Mouse (Mus musculus) right cerebral cortex, postnatal 4 days (tissue): ENCODE results near the gene Gpr171.
"Not testable (repeated sequence)": the region's sequence is repeated elsewhere in the genome, so short reads cannot be mapped to it uniquely, and the experiment has no call there.

Experiments used
- DNase-seq: peaks from one replicate; pipeline ENCODE4 v3.0.0-alpha.2; 2022

The Gpr171 gene

DNA sequence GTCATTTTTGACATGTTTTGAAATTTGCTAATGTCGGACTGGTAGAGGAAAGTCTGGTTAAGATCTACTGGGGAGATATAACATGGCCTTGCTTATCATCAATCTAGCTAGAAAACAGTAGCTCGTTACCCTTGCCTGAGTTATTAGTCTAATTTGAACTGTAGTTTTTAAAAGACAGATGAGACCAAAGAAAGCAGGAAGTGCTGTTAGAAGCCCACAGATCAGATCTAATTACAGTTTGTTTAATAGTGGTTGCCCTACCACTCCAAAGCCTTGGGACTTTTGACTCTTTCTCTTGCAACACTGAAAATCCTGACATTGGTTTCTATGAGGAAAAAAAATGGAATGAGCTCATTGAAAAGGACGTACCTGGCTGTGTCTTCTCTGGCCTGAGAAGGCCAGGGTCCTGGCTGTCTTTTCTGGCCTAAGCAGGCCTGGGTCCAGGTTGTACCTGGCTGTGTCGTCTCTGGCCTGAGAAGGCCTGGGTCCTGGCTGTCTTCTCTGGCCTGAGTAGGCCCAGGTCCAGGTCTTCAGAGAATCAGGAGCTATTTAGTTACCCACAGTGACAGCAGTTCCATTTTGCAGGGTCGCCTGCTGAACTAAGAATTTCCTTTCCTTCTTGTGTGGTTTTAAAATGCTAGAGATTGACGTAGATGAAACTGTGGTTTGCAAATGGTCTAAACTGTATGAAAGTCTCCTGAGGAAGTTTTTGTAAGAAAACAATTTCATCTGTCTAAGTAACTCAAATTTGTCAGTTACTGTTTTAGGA is at the start of gene Gpr171:
Gene Gpr171, minus strand, starts transcription at position 604 of the 769 bp plus-strand sequence.
- DNase-seq = no peak

DNA sequence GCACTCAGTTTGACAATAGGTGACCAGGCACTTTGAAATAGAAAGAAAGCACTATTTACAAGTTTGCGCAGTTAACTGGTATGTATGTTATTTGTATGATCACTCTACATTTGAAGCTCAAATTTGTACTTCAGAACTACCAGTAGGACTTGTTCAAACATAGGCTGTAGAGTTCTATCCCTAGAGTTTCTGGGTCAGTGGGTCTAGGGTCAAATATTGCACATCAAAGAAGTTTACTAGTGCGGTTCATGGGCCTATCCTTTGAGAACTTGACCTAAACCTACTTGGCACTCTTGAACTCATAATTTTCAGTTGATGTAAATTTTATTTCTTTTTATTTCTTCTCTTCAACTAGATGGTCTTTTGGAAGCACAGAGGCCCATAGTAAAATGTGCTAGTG is 49.0 kb upstream of the Gpr171 start:
- no peak for DNase-seq

DNA sequence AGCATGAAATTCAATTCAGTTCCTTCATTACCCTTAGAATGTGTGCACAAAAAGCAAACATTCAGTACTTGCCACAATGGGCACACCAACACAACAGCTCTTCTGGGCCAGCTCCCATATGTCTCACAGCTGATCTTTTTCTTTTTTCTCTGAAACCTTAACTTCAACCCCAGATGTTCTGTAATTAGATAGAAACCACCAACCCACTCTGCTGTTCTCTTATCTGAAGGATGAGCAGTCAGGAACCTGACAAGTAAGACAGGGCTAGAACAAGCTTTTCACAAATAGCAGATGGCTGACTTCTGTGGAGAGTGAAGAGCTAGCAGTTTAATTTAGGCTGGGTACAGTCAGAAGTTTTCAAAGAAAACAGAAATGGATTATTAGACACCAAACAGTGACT is 48.0 kb upstream of the Gpr171 start:
- DNase-seq = no peak

DNA sequence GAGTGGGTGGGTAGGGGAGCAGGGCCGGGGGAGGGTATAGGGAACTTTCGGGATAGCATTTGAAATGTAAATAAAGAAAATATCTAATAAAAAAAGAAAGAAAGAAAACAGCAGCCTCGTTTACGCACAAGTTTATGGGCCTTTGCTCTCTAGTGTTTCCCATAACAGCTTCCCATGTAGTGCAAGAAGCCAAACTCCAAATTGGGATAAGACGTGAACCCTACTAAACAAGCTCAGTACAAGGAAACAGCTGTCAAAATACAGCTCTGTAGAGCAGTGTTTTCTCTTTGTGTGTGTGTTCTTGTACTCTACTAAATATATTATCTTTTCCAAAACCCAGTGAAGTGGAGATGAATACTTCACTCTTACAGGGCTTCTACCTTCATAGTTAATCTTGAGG is 43.6 kb upstream of the Gpr171 start:
- no peak for DNase-seq

DNA sequence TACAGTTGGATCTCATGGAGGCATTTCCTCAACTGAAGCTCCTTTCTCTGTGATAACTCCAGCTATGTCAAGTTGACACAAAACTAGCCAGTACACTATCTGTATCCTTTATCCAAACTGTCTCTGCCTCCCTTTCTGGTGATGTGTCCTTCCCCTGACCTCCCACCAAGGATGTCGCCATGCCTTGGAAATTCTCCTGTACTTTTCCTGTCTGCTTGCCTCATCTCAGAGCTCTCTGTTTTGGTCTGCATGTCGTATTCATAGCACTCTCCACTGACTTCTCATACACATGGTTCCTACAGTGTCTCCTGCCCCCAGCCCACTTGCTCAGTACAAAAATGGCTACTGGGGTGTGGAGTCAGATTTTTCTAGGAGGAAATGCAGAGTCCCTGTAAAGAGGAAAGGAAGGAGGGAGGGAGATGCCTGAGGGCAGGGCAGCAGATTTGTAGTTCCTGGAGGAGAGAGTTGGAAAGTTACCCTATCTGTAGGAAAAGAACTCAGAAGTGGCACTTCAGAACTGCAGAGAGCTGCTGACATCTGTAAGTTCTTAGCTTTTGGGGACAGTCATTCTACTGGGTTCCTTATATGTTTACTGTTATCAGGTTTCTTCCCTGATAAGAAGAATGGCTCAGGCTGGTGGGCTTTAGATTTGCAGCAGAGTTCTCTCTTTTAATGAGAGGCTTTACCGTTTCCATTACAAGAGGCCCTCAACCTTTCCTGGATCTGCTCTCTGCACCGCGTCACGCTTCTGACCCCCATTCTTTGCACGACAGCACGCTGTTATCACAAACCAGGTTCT is 40.1 kb upstream of the Gpr171 start:
- DNase-seq = no peak

DNA sequence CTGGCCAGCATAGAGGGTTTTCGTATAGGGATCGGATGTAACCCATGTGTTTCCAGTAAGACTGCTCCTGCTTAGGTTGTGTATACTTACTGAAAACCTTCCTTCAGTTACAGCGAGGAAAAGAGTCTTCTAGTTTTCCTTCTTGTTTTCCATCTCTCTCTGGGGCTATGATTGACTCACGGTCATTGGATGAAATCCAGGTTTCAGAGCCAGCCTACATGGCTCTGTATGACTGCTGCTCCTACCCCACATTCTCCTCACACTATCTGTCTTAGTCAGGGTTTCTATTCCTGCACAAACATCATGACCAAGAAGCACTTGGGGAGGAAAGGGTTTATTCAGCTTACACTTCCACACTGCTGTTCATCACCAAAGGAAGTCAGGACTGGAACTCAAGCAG is 39.3 kb upstream of the Gpr171 start:
- not testable (repeated sequence) for DNase-seq

DNA sequence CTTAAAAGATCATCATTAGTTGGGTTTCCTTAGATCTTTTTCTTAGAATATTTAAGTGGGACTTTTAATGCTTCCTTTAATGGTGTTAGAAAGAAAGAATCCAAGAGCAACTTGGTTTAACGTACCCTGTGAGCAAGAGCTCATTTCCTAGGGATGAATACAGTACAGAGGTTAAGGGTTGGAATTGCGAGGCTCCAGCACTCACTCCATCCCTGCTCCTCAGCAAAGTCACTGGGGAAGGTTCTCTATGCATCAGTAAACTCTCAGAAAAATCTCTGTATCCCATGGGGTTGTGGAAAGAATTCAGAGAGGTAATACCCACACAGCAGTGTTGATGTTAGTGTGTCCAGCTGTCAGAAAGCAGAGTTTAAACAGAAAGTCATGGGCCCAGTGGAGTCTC is 38.5 kb upstream of the Gpr171 start:
- DNase-seq = no peak

DNA sequence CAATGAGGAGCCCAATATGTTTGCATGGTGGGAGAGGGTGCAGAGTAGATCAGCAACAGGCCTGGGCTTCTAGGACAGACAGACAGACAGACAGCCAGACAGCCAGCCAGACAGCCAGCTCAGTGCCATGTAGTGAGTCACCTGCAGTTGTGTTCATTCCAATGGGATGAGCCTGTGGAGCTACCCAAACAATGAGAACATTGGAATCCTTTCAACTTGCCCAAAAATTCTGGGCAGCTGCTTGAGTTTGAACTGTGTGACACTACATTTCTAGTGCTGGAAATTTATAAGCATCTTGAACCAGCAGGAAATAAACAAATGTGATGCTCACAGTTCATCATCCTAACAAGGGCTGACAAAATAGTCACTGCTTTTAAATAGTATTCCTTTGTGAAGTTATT is 38.0 kb upstream of the Gpr171 start:
- no peak for DNase-seq

DNA sequence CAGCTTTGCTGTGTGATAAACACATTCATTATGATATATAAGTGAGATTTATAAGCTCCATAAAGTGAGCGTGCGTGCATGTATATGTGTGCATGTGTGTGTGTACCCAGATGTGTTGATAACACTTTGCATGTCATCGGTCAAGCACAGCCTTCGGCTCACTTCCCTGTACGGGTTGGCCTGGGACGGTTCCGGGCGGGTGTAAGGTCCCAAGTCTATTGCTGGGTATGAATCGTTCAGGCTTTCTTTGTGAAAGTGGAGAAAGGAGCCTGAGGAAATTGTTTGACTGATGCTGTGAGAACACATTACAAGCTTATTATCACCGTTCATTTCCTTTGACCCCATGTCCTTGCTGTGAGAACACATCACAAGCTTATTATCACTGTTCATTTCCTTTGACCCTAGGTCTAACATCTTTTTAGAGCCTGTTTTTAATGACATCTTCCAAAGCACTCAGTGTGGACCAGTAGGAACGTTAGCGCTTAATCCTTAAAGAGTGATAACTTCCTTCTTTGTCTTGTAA is 37.4 kb upstream of the Gpr171 start:
- no peak for DNase-seq

DNA sequence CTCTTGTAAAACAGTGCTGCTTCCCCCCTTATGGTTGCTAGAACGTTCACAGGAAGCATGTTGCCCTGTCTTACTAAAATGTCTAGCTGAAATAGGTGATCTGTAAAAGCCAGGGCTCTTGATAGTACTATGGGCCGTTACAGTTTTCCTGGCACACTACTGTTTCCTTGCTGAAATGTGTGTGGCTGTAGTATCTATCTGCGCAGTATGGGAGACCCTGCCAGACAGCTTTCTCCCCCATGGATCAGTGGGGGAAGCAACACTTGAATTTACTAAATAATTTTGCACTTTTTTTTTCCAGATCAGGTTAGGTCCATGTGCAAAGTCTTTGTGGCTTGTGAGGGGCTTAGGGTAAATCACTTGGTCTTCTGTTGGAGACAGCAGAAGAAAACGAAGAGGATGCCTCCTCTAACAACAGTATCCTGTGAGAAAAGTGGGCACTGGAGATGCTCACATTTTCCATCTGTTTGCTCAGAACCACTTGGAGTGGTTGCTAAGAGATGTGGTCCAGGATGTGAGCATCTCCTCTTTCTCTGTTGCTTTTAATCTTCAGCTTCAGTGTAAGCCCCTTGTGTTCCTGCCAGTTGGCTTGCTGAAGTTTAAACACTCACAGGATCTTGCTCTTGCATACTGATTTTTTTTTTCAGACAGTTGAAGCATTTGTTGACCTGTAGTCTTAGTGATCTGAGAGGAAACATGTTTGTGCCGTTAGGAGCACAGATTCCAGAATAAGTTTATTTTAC is 34.5 kb upstream of the Gpr171 start:
- no peak for DNase-seq

DNA sequence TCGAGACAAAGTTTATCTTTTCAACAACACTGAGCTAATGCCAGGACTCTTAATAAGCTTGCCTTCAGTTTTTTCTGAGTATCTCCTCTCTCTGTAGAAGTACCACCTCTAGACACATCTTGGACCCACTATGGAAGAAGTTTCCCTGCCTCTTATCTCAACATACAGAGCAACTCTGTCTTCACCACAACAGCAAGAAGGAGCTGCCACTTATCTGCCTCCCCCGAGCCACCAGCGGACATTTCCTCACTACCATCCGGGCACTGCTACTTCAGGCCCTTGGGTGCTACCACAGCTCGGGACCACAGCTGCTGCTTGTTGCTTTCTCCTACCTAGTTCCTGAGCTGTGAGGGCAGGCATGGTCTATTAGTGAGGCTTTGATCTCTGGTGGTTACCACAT is 31.6 kb upstream of the Gpr171 start:
- no peak for DNase-seq

DNA sequence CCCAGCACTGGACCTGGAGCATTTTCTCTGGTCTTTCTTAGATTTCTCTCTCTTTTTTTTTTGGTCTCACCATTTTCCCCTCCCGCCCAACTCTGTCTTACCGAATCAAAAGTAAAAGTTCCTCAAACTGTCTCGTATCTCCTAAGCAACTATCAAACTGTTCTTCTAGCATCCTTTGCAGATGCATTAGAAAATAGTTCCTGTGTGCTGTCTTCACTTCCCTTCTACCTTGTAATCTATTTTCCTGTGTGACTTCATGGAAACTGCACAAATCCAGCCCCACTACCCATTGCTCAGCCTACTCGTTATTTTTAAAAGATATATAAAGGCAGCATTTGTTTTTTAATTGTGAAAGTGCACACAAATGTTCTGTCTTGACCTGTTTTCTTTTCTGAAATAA is 30.3 kb upstream of the Gpr171 start:
- no peak for DNase-seq

DNA sequence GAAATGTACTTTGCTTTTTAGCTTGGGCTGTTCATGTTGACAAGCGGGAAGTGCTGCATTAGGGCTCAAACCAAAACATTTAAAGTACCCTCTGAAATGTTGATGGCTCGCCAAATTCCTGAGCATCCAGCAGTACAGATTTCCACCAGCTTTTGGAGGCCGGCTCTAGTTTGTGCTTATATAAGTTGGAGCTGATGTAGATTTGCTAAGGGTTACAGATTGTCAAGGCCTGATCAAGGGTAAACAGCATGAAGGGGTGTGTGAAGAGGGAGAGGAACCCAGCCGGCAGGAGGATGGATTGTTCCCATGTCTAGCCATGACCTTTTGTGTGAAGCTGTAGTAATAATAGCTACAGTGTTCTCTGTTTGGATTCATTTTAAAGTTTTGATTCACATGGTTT is 29.5 kb upstream of the Gpr171 start:
- DNase-seq = no peak

DNA sequence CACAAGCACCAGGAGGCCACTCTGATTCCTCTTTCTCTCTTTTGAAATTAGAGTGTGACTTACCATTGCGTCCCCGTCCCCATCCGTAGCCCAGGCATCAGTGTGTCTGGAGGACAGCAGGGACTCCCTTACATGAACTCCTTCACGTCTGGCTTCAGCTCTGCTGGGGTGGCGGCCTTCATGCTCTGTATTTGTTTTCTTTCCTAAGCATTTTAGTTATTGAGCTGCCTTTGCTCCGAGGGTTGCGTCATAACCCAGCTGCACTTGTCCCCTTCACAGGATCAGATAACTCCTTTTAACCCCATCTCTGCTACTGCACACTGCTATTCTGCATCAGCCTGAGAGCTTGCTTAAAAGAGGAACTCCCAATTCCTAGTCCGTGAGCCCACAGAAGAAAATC is 28.8 kb upstream of the Gpr171 start:
- no peak for DNase-seq

DNA sequence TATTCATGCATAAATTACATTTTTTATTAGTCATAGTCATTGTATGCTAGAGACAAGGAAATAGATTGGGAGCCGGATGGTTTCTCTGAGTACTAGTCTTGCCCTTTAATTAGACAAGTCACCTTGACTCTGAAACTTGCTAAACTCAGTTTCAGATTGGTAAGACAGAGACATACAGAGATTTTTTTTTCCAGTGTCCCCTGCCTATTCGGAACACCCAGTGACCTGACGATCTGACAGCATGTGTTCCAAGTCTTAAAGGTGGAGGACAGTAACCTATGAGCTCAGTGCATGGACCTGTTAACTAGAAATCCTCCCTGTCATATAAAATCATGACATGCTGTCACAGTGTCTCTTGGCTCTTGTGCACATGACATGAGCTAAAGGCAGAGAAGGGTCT is 27.9 kb upstream of the Gpr171 start:
- no peak for DNase-seq

DNA sequence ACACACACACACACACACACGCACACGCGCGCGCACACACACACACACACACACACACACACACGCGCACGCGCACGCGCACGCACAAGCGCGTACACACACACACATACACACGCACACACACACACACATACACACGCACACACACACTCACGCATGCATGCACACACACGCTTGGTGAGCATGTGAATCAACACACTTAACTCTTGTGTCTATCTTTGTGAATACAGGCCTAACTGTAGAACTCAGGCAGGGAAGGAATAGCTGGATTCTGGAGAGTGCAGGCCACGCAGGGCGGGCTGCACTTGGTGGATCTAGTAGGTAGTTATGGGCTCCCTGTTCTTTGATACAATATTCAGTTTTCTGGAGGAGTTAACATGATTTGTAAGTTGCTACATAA is 27.1 kb upstream of the Gpr171 start:
- no peak for DNase-seq

DNA sequence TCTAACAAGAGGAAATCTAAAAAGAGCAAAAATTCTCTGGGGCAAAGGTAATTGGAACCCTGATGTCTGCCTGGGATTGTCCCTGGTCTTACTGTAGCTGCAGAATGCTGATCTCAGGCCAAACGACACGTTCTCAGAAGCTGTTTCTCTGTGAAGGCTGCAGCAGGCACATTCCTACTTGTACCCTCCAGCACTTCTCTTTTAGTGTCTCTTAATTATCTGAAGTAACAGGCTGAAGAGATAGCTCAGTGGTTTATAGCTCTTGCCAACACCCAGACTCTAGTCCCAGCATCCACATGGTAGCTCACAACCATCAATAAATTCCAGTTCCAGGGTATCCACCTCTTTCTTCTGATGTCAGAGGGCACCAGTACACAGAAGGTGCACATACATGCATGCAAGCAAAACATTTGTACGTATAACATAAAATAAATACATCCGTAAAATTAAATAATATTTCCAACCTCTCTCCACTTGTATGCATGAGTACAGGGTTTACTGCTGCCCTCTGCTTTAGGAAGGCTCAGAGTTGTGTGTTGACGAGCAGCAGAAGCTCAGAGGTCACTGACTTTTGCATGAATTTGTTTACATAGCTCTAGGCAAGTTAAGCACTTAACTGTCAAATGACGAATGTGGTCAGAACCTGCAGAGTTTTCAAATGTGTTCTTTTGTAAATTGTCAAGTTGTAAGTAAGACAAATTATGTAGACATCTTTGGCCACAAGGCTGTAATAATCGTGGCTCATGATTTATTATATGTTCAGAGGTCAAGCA is 24.3 kb upstream of the Gpr171 start:
- no peak for DNase-seq

DNA sequence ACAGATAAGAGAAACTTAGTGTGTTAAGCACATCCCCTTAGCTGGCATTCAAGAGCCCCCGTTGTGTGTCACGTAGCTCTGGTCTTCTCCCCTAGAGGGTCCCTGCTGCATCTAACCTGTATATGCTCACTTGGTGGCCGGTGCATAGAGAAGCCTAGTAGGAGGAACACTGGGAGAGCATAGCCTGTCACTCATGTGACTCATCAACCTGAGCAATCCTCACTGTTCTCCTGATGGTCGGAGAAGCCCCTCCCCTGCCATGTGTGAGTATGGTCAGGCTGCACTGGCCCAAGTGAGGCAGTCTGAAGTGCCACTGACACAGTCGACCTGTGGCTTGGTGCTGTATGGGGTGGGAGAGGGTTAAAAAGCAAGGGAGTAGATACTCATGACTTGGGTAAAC is 23.4 kb upstream of the Gpr171 start:
- no peak for DNase-seq

DNA sequence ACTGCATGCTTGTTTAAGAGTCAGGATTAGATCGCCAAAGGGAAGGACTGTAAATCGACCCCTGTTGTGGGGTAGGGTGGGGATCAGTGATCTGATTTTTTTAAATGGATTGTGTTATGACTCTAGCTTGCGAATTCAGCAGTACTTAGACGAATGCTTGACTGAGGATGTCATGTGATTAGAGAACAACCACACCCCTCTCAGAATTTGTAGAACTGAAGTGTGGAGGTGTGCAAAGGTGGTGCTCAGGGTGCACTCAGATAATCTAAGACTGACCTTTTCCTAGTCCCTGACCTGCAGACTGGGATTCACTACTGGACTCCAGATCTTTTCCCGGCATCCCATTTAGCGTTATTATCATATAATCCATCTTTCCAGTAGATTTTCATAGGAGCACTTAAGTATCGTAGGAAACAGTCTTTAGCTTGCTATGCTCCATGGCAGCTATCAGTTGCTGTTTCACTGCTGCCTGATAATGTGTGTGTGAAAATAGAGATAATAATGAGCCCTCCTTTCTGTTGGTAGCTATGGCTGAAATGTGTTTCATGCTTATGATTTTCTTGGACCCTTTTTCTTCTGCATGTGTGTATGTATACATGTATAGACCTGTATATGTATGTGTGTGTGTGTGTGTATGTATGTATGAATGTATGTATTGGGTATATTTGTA is 20.3 kb upstream of the Gpr171 start:
- no peak for DNase-seq

DNA sequence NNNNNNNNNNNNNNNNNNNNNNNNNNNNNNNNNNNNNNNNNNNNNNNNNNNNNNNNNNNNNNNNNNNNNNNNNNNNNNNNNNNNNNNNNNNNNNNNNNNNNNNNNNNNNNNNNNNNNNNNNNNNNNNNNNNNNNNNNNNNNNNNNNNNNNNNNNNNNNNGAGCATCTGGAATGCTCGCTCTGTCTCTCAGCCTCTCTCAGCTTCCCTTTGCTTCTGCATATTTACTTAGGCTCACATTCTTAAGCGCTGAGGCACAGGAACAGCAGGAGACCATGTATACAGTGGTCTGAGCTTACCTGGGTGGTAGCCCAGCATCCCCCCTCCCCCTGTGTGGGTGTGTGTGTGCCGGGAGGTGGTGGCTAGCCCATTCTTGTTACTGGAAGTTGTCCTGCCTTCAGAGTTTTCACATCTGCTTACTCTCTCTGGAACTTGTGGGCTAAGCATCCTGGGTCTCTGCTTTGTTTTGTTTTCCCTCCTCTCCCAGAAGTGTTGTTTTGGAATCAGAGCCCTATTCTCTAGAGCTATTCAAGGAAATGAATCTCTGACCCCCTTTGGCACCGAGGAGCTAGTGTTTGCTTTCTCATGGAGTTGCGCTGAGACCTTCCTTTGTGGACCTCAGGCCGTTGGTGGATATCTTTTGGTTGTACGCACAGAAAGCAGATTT is 19.6 kb upstream of the Gpr171 start:
- no peak for DNase-seq

DNA sequence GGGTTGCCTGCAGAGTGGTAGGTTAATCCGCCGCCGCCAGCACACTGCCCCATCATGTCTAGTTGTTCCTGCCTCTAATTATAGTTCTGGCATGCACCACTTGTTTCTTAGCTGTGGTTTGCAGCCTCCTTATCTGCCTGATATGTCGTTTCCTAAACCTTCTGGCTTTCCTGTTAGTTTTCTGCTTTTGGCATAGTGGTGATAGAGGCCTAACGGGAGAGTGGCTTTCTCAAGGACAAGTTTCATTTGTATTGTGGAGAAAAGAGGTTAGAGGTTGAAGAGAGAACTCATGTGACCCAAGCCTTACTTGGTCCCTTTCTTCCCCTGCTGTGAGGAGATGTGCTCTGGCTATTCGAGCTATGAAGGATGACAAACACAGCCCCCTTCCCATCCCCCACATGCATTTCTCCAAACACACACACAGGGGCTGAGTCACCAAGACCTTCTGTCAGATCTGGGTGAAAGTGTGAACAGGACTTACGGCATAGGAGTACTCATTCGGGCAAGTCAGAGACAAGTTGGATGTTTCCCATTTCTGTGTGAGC is 12.4 kb upstream of the Gpr171 start:
- no peak for DNase-seq
